Mouse (Mus musculus): ENCODE data around the gene Cenpf. TPM values are rescaled to one million over a fixed set of nuclear protein-coding genes. Genes with fewer than 3 reads are reported as not detected.

Gene Cenpf
- polyA plus RNA-seq, 1 experiment: 3.7 TPM

DNA sequence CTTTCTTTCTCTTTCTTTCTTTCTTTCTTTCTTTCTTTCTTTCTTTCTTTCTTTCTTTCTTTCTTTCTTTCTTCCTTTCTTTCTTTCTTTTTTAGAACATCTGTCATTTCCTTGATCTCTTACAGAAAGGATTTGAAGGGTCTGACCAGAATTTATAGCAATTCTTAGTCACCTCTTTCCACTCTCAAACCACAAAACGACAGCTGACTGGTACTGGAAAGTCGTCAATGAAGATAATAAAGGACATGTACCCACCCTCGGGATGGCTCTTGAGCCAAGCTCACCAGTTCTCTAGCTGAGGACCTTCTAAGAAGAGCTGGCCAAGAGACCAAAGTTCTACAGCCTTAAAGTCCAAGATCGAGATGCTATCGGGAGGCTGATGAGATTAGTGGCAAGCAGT, 30.7 kb upstream of the Cenpf start:
- H3K36me3 ChIP-seq (ENCODE audit: control insufficient read depth): no peaks in the 10 kb centered on the region
- H3K4me1 ChIP-seq (ENCODE audit: control insufficient read depth): no peaks in the 10 kb centered on the region
- no peak overlapping the region for H3K4me3 ChIP-seq (replicated peaks)
- peaks cover 2% of the 10 kb centered on the region; the same call in 1 of the 2 replicates for H3K27me3 ChIP-seq (ENCODE audit: control insufficient read depth)
- TF ChIP-seq GATA1 (IDR thresholded peaks at IDR 0.05; ENCODE audit: low read length) (no peak), TAL1 (IDR thresholded peaks at IDR 0.05; ENCODE audit: low read length) (no peak)
- peaks cover 8% of the 10 kb centered on the region for H3K9me3 ChIP-seq (ENCODE audit: control insufficient read depth, low read length)

GRCm38 (mm10) chr1:189717546-189717945, 29.7 kb upstream of the Cenpf start:
- no peaks in the 10 kb centered on the region for H3K4me1 ChIP-seq (ENCODE audit: control insufficient read depth)
- H3K36me3 ChIP-seq (ENCODE audit: control insufficient read depth): no peaks in the 10 kb centered on the region
- H3K4me3 ChIP-seq (replicated peaks): no peak overlapping the region
- peaks cover 8% of the 10 kb centered on the region for H3K9me3 ChIP-seq (ENCODE audit: control insufficient read depth, low read length)
- H3K27me3 ChIP-seq (ENCODE audit: control insufficient read depth): peaks cover 2% of the 10 kb centered on the region; the same call in 1 of the 2 replicates
- TF ChIP-seq GATA1 (IDR thresholded peaks at IDR 0.05; ENCODE audit: low read length) (no peak), TAL1 (IDR thresholded peaks at IDR 0.05; ENCODE audit: low read length) (no peak)

DNA sequence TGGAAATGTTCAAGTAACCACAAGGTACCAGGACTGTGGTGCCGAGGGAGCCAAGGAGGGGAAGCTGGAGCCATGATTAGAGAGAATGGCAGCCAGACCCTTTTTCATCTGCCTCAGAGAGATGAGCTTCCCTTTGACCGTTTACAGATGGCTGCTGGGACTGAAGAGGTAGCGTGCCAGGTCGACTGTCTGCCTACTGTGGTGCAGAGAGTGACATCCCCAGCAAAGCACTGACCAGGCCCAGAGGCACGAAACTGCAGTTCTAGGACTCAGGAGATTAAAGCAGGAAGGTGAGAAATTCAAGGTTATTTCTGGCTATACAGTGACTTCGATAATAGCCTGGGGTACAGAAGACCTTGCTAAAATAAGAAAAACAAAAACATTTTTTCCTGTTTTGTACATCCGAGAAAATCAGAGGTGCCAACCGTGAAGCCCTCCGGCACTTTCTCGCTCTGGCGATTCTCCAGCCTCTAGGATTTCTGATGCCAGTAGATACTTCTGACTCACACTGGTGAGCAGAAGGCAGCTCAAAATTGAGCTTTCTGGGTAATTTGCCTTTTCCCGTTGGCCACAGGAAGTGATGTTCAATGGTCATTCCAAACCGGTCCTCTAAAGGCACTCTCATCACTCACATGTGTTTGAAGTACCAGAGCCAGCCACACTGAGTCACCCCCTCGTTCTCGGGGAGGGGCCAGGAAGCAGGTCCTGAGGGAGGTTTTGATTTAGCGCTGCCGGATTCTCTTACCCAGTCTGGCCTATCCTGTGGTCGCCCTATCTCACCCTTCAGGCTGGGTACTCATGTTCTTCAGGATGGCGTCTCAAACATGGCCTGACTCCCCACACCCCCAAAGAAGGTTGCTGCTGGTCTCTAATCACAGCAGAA, 28.3 kb upstream of the Cenpf start:
- Histone ChIP-seq H3K4me1 (ENCODE audit: control insufficient read depth) (no peaks in the 10 kb centered on the region), H3K4me3 (replicated peaks) (no peak overlapping the region)
- TF ChIP-seq TAL1 (IDR thresholded peaks at IDR 0.05; ENCODE audit: low read length) (no peak), GATA1 (IDR thresholded peaks at IDR 0.05; ENCODE audit: low read length) (no peak)

DNA sequence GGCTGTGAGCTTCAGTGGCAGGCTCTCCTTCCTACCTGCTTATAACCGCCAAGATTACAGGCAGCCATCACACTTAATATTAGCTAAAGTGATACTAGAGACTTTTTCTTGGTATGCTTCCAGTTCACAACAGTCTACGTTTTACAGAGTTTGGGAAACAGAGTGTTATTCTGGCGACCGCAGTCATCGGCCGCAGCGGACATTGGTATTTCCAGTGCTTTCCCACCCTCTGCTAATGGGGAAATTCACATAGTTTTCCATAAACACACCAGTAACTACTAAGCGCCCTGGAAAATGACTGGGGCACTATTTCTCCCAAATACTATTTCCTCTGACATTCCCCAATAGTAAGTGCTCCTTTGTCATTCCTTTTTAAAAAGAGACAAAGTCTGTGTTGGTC, 21.1 kb upstream of the Cenpf start:
- TF ChIP-seq GATA1 (IDR thresholded peaks at IDR 0.05; ENCODE audit: low read length) (no peak), TAL1 (IDR thresholded peaks at IDR 0.05; ENCODE audit: low read length) (no peak)
- Histone ChIP-seq H3K27me3 (ENCODE audit: control insufficient read depth) (no peaks in the 10 kb centered on the region), H3K4me3 (replicated peaks) (no peak overlapping the region), H3K4me1 (ENCODE audit: control insufficient read depth) (no peaks in the 10 kb centered on the region), H3K36me3 (ENCODE audit: control insufficient read depth) (no peaks in the 10 kb centered on the region), H3K9me3 (ENCODE audit: control insufficient read depth, low read length) (no peaks in the 10 kb centered on the region)

More for the DNA sequence above, 28.3 kb upstream of the Cenpf start:
- no peaks in the 10 kb centered on the region for H3K36me3 ChIP-seq (ENCODE audit: control insufficient read depth)
- peaks cover 8% of the 10 kb centered on the region for H3K9me3 ChIP-seq (ENCODE audit: control insufficient read depth, low read length)
- peaks cover 2% of the 10 kb centered on the region; the same call in 1 of the 2 replicates for H3K27me3 ChIP-seq (ENCODE audit: control insufficient read depth)

DNA sequence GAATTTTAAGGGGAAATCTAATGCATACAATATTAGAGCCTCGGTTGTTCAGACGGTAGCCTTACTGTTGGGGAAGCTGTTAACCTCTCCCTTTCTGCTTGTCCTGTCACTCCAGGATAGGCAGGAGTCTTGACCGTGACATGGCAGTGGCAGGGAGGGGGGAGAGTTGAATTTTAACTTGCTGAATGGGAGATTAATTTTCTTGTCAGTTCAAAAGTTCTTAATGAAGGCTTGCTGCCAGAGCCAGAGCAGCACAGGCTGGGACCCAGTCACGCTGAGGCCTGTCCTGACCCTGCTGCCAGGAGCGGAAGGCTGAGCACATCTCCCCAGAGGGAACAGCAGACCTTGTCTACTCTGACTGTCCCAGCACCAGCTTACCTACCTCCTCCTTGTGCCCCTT, 19.5 kb upstream of the Cenpf start:
- H3K4me1 ChIP-seq (ENCODE audit: control insufficient read depth): no peaks in the 10 kb centered on the region
- H3K27me3 ChIP-seq (ENCODE audit: control insufficient read depth): no peaks in the 10 kb centered on the region
- H3K9me3 ChIP-seq (ENCODE audit: control insufficient read depth, low read length): no peaks in the 10 kb centered on the region
- H3K36me3 ChIP-seq (ENCODE audit: control insufficient read depth): no peaks in the 10 kb centered on the region
- no peak overlapping the region for H3K4me3 ChIP-seq (replicated peaks)
- TF ChIP-seq TAL1 (IDR thresholded peaks at IDR 0.05; ENCODE audit: low read length) (no peak), GATA1 (IDR thresholded peaks at IDR 0.05; ENCODE audit: low read length) (no peak)

- peaks cover 3% of the 10 kb centered on the region for H3K4me1 ChIP-seq (ENCODE audit: control insufficient read depth)
- TF ChIP-seq TAL1 (IDR thresholded peaks at IDR 0.05; ENCODE audit: low read length) (no peak), GATA1 (IDR thresholded peaks at IDR 0.05; ENCODE audit: low read length) (no peak)
These were observed 19.1 kb upstream of the Cenpf start for GRCm38 (mm10) chr1:189707014-189707413.

GRCm38 (mm10) chr1:189706040-189706645, 18.3 kb upstream of the Cenpf start:
- TF ChIP-seq TAL1 (IDR thresholded peaks at IDR 0.05; ENCODE audit: low read length): no peak
- no peak for TF ChIP-seq GATA1 (IDR thresholded peaks at IDR 0.05; ENCODE audit: low read length)
- Histone ChIP-seq H3K36me3 (ENCODE audit: control insufficient read depth) (no peaks in the 10 kb centered on the region), H3K9me3 (ENCODE audit: control insufficient read depth, low read length) (no peaks in the 10 kb centered on the region), H3K4me1 (ENCODE audit: control insufficient read depth) (peaks cover 3% of the 10 kb centered on the region), H3K4me3 (replicated peaks) (no peak overlapping the region), H3K27me3 (ENCODE audit: control insufficient read depth) (peaks cover 2% of the 10 kb centered on the region; the same call in 1 of the 2 replicates)

More at GRCm38 (mm10) chr1:189707014-189707413, 19.1 kb upstream of the Cenpf start:
- Histone ChIP-seq H3K9me3 (ENCODE audit: control insufficient read depth, low read length) (no peaks in the 10 kb centered on the region), H3K27me3 (ENCODE audit: control insufficient read depth) (no peaks in the 10 kb centered on the region), H3K36me3 (ENCODE audit: control insufficient read depth) (no peaks in the 10 kb centered on the region), H3K4me3 (replicated peaks) (no peak overlapping the region)

DNA sequence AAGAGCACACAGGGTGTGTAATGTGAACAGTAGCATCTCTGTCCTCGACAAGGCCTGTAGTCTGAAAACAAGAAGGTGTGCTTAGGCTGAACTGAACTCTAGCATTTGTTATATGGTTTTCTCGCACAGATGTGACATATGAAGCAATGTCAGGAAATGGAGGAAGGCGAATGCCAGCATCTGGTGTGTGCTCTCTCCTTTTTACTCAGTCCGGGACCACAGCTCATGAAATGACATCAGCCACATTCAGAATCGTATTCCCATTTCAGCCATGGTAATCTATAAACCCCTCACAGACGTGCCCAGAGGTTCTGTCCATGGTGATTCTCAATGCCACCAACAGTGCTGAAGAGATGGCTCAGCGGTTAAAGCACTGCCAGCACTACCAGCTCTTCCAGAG, 15.7 kb upstream of the Cenpf start:
- TF ChIP-seq GATA1 (IDR thresholded peaks at IDR 0.05; ENCODE audit: low read length) (no peak), TAL1 (IDR thresholded peaks at IDR 0.05; ENCODE audit: low read length) (no peak)
- no peaks in the 10 kb centered on the region for H3K9me3 ChIP-seq (ENCODE audit: control insufficient read depth, low read length)

GRCm38 (mm10) chr1:189703156-189703555, 15.3 kb upstream of the Cenpf start:
- H3K4me1 ChIP-seq (ENCODE audit: control insufficient read depth): peaks cover 3% of the 10 kb centered on the region
- no peak overlapping the region for H3K4me3 ChIP-seq (replicated peaks)
- H3K36me3 ChIP-seq (ENCODE audit: control insufficient read depth): no peaks in the 10 kb centered on the region
- TF ChIP-seq GATA1 (IDR thresholded peaks at IDR 0.05; ENCODE audit: low read length): no peak
- H3K27me3 ChIP-seq (ENCODE audit: control insufficient read depth): peaks cover 2% of the 10 kb centered on the region; the same call in 1 of the 2 replicates
- no peaks in the 10 kb centered on the region for H3K9me3 ChIP-seq (ENCODE audit: control insufficient read depth, low read length)

More for the DNA sequence above, 15.7 kb upstream of the Cenpf start:
- no peak overlapping the region for H3K4me3 ChIP-seq (replicated peaks)
- peaks cover 2% of the 10 kb centered on the region; the same call in 1 of the 2 replicates for H3K27me3 ChIP-seq (ENCODE audit: control insufficient read depth)
- H3K36me3 ChIP-seq (ENCODE audit: control insufficient read depth): no peaks in the 10 kb centered on the region
- peaks cover 3% of the 10 kb centered on the region for H3K4me1 ChIP-seq (ENCODE audit: control insufficient read depth)
